Mouse (Mus musculus) 3T3-L1 (cell line): ENCODE measurements at regions not wholly inside any gene's neighbourhood (a gene's known extent, or its start where the extent isn't known, plus 50 kb on each side); places are given as distances from the start of the nearest gene placed in this dataset.

Experiments
- DNase-seq: peaks from one replicate; pipeline ENCODE4 v3.0.0-alpha.2; 2015; ENCODE audit warnings: low read depth, low spot score

DNA sequence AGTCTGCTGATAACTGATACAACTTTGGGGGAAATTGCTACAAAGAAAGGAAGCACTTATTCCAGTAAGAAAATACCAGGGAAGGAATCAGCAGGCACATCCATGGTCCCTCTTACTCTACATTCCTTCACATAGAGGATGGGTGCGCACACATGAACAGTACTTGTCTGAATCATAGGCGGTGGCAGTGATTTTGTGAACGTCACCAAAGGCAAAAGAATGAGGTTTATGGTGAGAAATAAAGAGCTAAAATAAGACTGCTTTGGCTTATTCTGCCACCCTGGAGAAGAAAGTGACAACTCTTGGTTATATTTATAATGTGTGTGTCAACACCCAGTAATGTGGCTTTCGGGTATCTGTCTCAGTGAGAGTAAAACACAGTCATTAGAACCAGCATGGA, 59.9 kb upstream of the Ccdc80 start:
- no peak for DNase-seq

DNA sequence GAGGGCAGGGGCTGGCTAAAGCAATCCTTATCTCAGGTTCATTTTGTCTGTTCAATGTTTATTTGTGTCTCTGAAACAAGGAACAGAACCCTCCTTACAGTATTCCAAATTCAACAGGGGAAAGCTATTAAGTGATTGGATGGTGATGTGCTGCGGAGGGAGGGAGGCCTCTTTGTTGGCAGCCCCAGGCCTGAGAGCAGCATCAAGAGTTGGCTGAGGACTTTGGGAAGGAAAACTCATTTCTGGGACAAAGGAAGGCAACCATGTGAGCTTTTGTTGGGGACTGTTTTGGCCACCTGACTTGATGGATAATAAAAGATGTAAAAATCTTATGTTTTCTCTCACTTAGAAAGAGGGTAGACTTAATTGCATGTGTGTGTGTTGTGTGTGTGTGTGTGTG, 58.8 kb upstream of the Ccdc80 start:
- no peak for DNase-seq

DNA sequence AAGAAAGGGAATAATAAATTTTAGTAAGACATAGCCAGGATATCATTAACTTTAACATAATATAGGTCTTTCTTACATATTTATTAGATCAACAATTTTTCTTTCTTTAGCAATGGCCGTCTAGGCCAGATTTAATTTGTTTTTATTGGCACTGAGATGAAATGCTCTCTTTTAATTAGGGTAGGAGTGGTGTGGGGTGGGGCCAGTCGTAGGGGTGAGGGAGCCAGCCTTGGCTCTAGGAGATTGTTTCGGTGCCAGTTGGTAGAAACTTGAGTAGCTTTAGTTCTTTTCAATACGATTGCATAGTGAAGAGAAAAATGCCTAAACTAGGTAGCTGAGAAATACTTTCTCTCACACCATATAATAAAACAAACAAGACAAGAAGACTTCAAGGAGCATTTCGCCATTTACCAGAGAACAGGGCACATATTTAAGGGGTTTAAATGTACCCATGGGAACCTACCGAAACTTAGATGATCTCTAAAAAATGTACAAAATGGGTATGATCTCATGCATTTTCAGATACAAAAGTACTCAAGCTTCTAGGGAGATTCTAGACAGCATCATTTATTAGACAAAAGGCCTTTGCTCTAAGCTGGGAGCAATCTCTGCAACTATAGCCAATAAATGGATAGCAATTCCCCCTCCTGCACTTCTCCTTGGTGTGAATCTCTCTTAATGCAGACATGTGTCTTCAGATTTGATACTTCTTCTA, 56.2 kb upstream of the Ccdc80 start:
- no peak for DNase-seq

DNA sequence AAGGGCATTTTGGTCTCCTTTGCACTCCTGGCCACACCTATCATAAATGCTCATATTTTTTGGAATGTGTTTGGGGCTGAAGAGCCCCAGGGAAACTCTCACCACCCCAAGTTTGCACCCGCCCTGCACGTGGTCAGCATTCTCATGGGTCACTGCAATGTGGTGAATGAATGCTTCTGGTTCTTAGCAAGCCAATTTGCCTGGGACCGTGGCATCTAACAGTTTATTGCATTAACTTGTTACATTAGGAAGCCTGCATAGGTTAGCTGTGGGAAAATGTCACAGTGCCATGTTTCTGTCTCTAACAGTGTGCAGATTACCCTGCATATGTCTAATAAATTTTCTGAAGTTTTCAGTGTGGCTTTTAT, 55.7 kb upstream of the Ccdc80 start:
- no peak for DNase-seq

DNA sequence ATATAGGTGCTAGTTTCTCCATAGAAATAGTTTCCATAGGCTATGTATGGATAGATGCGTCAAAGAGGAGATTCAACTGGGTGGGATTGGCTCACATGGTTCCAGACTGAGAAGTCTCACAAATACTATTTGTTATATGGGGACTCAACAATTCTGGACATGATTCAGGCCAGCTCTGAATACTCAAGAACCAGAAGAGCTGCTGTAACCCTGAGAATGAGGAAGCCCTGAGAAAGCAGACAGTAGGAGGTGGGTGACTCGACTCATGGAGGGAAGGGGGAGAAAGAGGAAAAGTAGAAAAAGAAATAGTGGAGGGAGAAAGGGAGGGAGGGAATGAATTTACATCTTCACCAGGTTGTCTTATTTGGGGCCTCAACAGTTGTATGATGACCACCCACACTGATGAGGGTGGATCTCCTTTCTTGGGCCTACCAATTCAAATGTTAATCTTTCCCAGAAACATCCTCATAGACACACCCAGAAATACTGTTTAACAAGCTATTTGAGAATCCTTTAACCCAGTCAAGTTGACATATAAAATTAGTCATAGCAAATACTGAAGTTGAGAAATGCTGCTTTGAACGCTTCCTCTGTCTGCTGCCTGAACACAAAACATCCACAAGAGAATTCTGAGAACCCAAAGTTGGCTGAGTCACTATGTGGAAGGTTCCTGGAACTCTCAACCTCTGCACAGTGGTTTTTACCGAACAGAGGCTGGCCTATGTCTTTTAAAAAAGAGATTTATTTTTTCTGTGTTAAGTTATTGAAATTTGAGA, 54.8 kb upstream of the Ccdc80 start:
- peak; percentile 96 for DNase-seq
